Mouse (Mus musculus): Measurements from ENCODE around the gene Farp2.

Farp2 gene

GRCm38 (mm10) chr1:93511585-93512350, at the start of gene Farp2:
Gene Farp2, plus strand, starts transcription at chr1:93512079.
- in situ Hi-C loops (cut with MboI; ENCODE audit: unreplicated experiment in 2 of 2), result loop anchor here in 1 of 2 experiments (10.0 to 25.0 kb wide), 2 partner anchors 213 to 499 kb away; partner anchors contain the start of gene Aqp12

- in situ Hi-C loops (cut with MboI; ENCODE audit: unreplicated experiment in 2 of 2), result no loop called here
Measured at GRCm38 (mm10) chr1:93465066-93465465, 46.8 kb upstream of the Farp2 start.

GRCm38 (mm10) chr1:93465746-93466145, 46.1 kb upstream of the Farp2 start:
- in situ Hi-C loops (cut with MboI; ENCODE audit: unreplicated experiment in 2 of 2), result no loop called here

GRCm38 (mm10) chr1:93468626-93469025, 43.3 kb upstream of the Farp2 start:
- in situ Hi-C loops (cut with MboI; ENCODE audit: unreplicated experiment in 2 of 2), result no loop called here

GRCm38 (mm10) chr1:93475694-93476093, 36.2 kb upstream of the Farp2 start:
- in situ Hi-C loops (cut with MboI; ENCODE audit: unreplicated experiment in 2 of 2), result loop anchor here (25.0 kb wide), 2 partner anchors 337 to 538 kb away; partner anchors contain the start of genes Capn10 (in 2 of the 2), D2hgdh (in 2 of the 2), Dtymk (in 2 of the 2) and Ing5 (in 2 of the 2)

- in situ Hi-C loops (cut with MboI; ENCODE audit: unreplicated experiment in 2 of 2), result loop anchor here (25.0 kb wide), 2 partner anchors 334 to 541 kb away; partner anchors contain the start of genes Capn10 (in 2 of the 2), D2hgdh (in 2 of the 2), Dtymk (in 2 of the 2) and Ing5 (in 2 of the 2)
Measured at GRCm38 (mm10) chr1:93477758-93478585, 33.9 kb upstream of the Farp2 start.

- in situ Hi-C loops (cut with MboI; ENCODE audit: unreplicated experiment in 2 of 2), result loop anchor here (25.0 kb wide), 2 partner anchors 333 to 542 kb away; partner anchors contain the start of genes Capn10 (in 2 of the 2), D2hgdh (in 2 of the 2), Dtymk (in 2 of the 2) and Ing5 (in 2 of the 2)
Measured at GRCm38 (mm10) chr1:93478586-93479475, 33.0 kb upstream of the Farp2 start, which contains the start of gene Hdlbp. Gene Hdlbp, minus strand, starts transcription at chr1:93478815.

GRCm38 (mm10) chr1:93479476-93480083, 32.3 kb upstream of the Farp2 start:
- in situ Hi-C loops (cut with MboI; ENCODE audit: unreplicated experiment in 2 of 2), result loop anchor here (25.0 kb wide), 2 partner anchors 333 to 542 kb away; partner anchors contain the start of genes Capn10 (in 2 of the 2), D2hgdh (in 2 of the 2), Dtymk (in 2 of the 2) and Ing5 (in 2 of the 2)

- in situ Hi-C loops (cut with MboI; ENCODE audit: unreplicated experiment in 2 of 2), result loop anchor here (25.0 kb wide), 2 partner anchors 326 to 549 kb away; partner anchors contain the start of genes Capn10 (in 2 of the 2), D2hgdh (in 2 of the 2), Dtymk (in 2 of the 2) and Ing5 (in 2 of the 2)
Measured at GRCm38 (mm10) chr1:93486302-93486701, 25.6 kb upstream of the Farp2 start.

- in situ Hi-C loops (cut with MboI; ENCODE audit: unreplicated experiment in 2 of 2), result loop anchor here (10.0 to 25.0 kb wide), 3 partner anchors 61 to 558 kb away; partner anchors contain the start of genes Capn10 (in 2 of the 2), D2hgdh (in 2 of the 2), Dtymk (in 2 of the 2) and Ing5 (in 2 of the 2)
Measured at GRCm38 (mm10) chr1:93495312-93495711, 16.6 kb upstream of the Farp2 start.

GRCm38 (mm10) chr1:93506944-93507676, 4.8 kb upstream of the Farp2 start:
- in situ Hi-C loops (cut with MboI; ENCODE audit: unreplicated experiment in 2 of 2), result loop anchor here (5.0 to 25.0 kb wide), 4 partner anchors 218 to 495 kb away; partner anchors contain the start of gene Aqp12 (in 1 of the 2)

GRCm38 (mm10) chr1:93508576-93508975, 3.3 kb upstream of the Farp2 start:
- in situ Hi-C loops (cut with MboI; ENCODE audit: unreplicated experiment in 2 of 2), result loop anchor here (5.0 to 25.0 kb wide), 4 partner anchors 216 to 496 kb away; partner anchors contain the start of gene Aqp12 (in 1 of the 2)

- in situ Hi-C loops (cut with MboI; ENCODE audit: unreplicated experiment in 2 of 2), result loop anchor here in 1 of 2 experiments (10.0 to 25.0 kb wide), 2 partner anchors 212 to 500 kb away; partner anchors contain the start of gene Aqp12
Measured at GRCm38 (mm10) chr1:93512351-93512690, 442 bp downstream of the Farp2 start.

GRCm38 (mm10) chr1:93513221-93513620, 1.3 kb downstream of the Farp2 start:
- in situ Hi-C loops (cut with MboI; ENCODE audit: unreplicated experiment in 2 of 2), result loop anchor here in 1 of 2 experiments (10.0 to 25.0 kb wide), 2 partner anchors 212 to 501 kb away; partner anchors contain the start of gene Aqp12

GRCm38 (mm10) chr1:93521491-93521890, 9.6 kb downstream of the Farp2 start:
- in situ Hi-C loops (cut with MboI; ENCODE audit: unreplicated experiment in 2 of 2), result loop anchor here in 1 of 2 experiments (25.0 kb wide), 1 partner anchor 509 kb away; the partner anchor contains the start of gene Aqp12

GRCm38 (mm10) chr1:93522325-93522724, 10.4 kb downstream of the Farp2 start:
- in situ Hi-C loops (cut with MboI; ENCODE audit: unreplicated experiment in 2 of 2), result loop anchor here in 1 of 2 experiments (25.0 kb wide), 1 partner anchor 510 kb away; the partner anchor contains the start of gene Aqp12

GRCm38 (mm10) chr1:93529801-93530200, 17.9 kb downstream of the Farp2 start:
- in situ Hi-C loops (cut with MboI; ENCODE audit: unreplicated experiment in 2 of 2), result no loop called here

- in situ Hi-C loops (cut with MboI; ENCODE audit: unreplicated experiment in 2 of 2), result no loop called here
Measured at GRCm38 (mm10) chr1:93537227-93537626, 25.3 kb downstream of the Farp2 start.

All from v-Abl transformed pro-B cells (cell line).